Mouse (Mus musculus): ENCODE results near the gene Snx29. TPM values are rescaled to one million over a fixed set of nuclear protein-coding genes. Genes with fewer than 3 reads are reported as not detected.
"Not testable (repeated sequence)": the region's sequence is repeated elsewhere in the genome, so short reads cannot be mapped to it uniquely, and the experiment has no call there.

Gene Snx29
- polyA plus RNA-seq, 1 experiment from 2014 or later = 9.5 TPM

GRCm38 (mm10) chr16:11567594-11567993 is 244.9 kb downstream of the Snx29 start:
- Histone ChIP-seq H3K9me3 (ENCODE audit: control insufficient read depth, low read length) (no peaks in the 10 kb centered on the region), H3K27ac (replicated peaks; ENCODE audit: low read depth, low read length) (no peak overlapping the region), H3K27me3 (ENCODE audit: control insufficient read depth, insufficient read depth, low read length) (no peaks in the 10 kb centered on the region), H3K4me2 (ENCODE audit: low read depth, severe bottlenecking) (no peak overlapping the region), H3K4me3 (ENCODE audit: low read depth, low read length) (no peak overlapping the region), H3K4me1 (ENCODE audit: control insufficient read depth, insufficient read depth, low read length) (no peaks in the 10 kb centered on the region), H3K9ac (ENCODE audit: low read length) (no peak overlapping the region), H3K36me3 (ENCODE audit: control insufficient read depth, insufficient read depth, low read length) (no peaks in the 10 kb centered on the region)
- ATAC-seq (ENCODE audit: insufficient number of reproducible peaks, low FRiP score, low TSS enrichment, low read depth) (no peak), DNase-seq (ENCODE audit: low spot score) (no peak)
- WGBS = 74% methylated on average over 3 of the region's 3 CpGs

GRCm38 (mm10) chr16:11568095-11568494 is 245.4 kb downstream of the Snx29 start:
- Histone ChIP-seq H3K4me3 (ENCODE audit: low read depth, low read length) (no peak overlapping the region), H3K27ac (replicated peaks; ENCODE audit: low read depth, low read length) (no peak overlapping the region), H3K9me3 (ENCODE audit: control insufficient read depth, low read length) (no peaks in the 10 kb centered on the region), H3K9ac (ENCODE audit: low read length) (no peak overlapping the region), H3K27me3 (ENCODE audit: control insufficient read depth, insufficient read depth, low read length) (no peaks in the 10 kb centered on the region), H3K36me3 (ENCODE audit: control insufficient read depth, insufficient read depth, low read length) (no peaks in the 10 kb centered on the region), H3K4me1 (ENCODE audit: control insufficient read depth, insufficient read depth, low read length) (no peaks in the 10 kb centered on the region), H3K4me2 (ENCODE audit: low read depth, severe bottlenecking) (no peak overlapping the region)
- no peak for ATAC-seq (ENCODE audit: insufficient number of reproducible peaks, low FRiP score, low TSS enrichment, low read depth)
- WGBS = 77% methylated on average over 4 of the region's 4 CpGs
- no peak for DNase-seq (ENCODE audit: low spot score)

- Histone ChIP-seq H3K27ac (replicated peaks; ENCODE audit: low read depth, low read length) (no peak overlapping the region), H3K4me2 (ENCODE audit: low read depth, severe bottlenecking) (no peak overlapping the region), H3K4me1 (ENCODE audit: control insufficient read depth, insufficient read depth, low read length) (no peaks in the 10 kb centered on the region), H3K36me3 (ENCODE audit: control insufficient read depth, insufficient read depth, low read length) (no peaks in the 10 kb centered on the region), H3K27me3 (ENCODE audit: control insufficient read depth, insufficient read depth, low read length) (no peaks in the 10 kb centered on the region), H3K9me3 (ENCODE audit: control insufficient read depth, low read length) (no peaks in the 10 kb centered on the region), H3K9ac (ENCODE audit: low read length) (no peak overlapping the region), H3K4me3 (ENCODE audit: low read depth, low read length) (no peak overlapping the region)
- DNase-seq (ENCODE audit: low spot score) (no peak), ATAC-seq (ENCODE audit: insufficient number of reproducible peaks, low FRiP score, low TSS enrichment, low read depth) (no peak)
These were observed 245.9 kb downstream of the Snx29 start for GRCm38 (mm10) chr16:11568601-11569000.

- WGBS = 76% methylated on average over 6 of the region's 6 CpGs
- H3K36me3 ChIP-seq (ENCODE audit: control insufficient read depth, insufficient read depth, low read length) = no peaks in the 10 kb centered on the region
- H3K27ac ChIP-seq (replicated peaks; ENCODE audit: low read depth, low read length) = no peak overlapping the region
- DNase-seq (ENCODE audit: low spot score) = no peak
- H3K27me3 ChIP-seq (ENCODE audit: control insufficient read depth, insufficient read depth, low read length) = no peaks in the 10 kb centered on the region
- H3K4me2 ChIP-seq (ENCODE audit: low read depth, severe bottlenecking) = no peak overlapping the region
- H3K9ac ChIP-seq (ENCODE audit: low read length) = no peak overlapping the region
- H3K9me3 ChIP-seq (ENCODE audit: control insufficient read depth, low read length) = no peaks in the 10 kb centered on the region
- no peaks in the 10 kb centered on the region for H3K4me1 ChIP-seq (ENCODE audit: control insufficient read depth, insufficient read depth, low read length)
- no peak for ATAC-seq (ENCODE audit: insufficient number of reproducible peaks, low FRiP score, low TSS enrichment, low read depth)
- H3K4me3 ChIP-seq (ENCODE audit: low read depth, low read length) = no peak overlapping the region
These were observed 246.4 kb downstream of the Snx29 start for GRCm38 (mm10) chr16:11569127-11569526.

- DNase-seq (ENCODE audit: low spot score) (no peak), ATAC-seq (ENCODE audit: insufficient number of reproducible peaks, low FRiP score, low TSS enrichment, low read depth) (no peak)
- Histone ChIP-seq H3K9me3 (ENCODE audit: control insufficient read depth, low read length) (no peaks in the 10 kb centered on the region), H3K27me3 (ENCODE audit: control insufficient read depth, insufficient read depth, low read length) (no peaks in the 10 kb centered on the region), H3K36me3 (ENCODE audit: control insufficient read depth, insufficient read depth, low read length) (no peaks in the 10 kb centered on the region), H3K4me3 (ENCODE audit: low read depth, low read length) (no peak overlapping the region), H3K9ac (ENCODE audit: low read length) (no peak overlapping the region), H3K4me1 (ENCODE audit: control insufficient read depth, insufficient read depth, low read length) (no peaks in the 10 kb centered on the region), H3K4me2 (ENCODE audit: low read depth, severe bottlenecking) (no peak overlapping the region), H3K27ac (replicated peaks; ENCODE audit: low read depth, low read length) (no peak overlapping the region)
- WGBS = 84% methylated on average over 2 of the region's 2 CpGs
These were observed 247.4 kb downstream of the Snx29 start for GRCm38 (mm10) chr16:11570072-11570471.

GRCm38 (mm10) chr16:11574517-11574916 is 251.8 kb downstream of the Snx29 start:
- no peak for ATAC-seq (ENCODE audit: insufficient number of reproducible peaks, low FRiP score, low TSS enrichment, low read depth)

GRCm38 (mm10) chr16:11575733-11576132 is 253.0 kb downstream of the Snx29 start:
- not testable (repeated sequence) for H3K36me3 ChIP-seq (ENCODE audit: control insufficient read depth, insufficient read depth, low read length); H3K9me3 ChIP-seq (ENCODE audit: control insufficient read depth, low read length); H3K4me3 ChIP-seq (ENCODE audit: low read depth, low read length); H3K27ac ChIP-seq (replicated peaks; ENCODE audit: low read depth, low read length); ATAC-seq (ENCODE audit: insufficient number of reproducible peaks, low FRiP score, low TSS enrichment, low read depth); H3K27me3 ChIP-seq (ENCODE audit: control insufficient read depth, insufficient read depth, low read length); H3K4me2 ChIP-seq (ENCODE audit: low read depth, severe bottlenecking); H3K9ac ChIP-seq (ENCODE audit: low read length); DNase-seq (ENCODE audit: low spot score); H3K4me1 ChIP-seq (ENCODE audit: control insufficient read depth, insufficient read depth, low read length)
- WGBS = 66% methylated on average over 3 of the region's 3 CpGs

More at GRCm38 (mm10) chr16:11574517-11574916, 251.8 kb downstream of the Snx29 start:
- WGBS = 89% methylated on average over 3 of the region's 3 CpGs
- H3K27me3 ChIP-seq (ENCODE audit: control insufficient read depth, insufficient read depth, low read length) = no peaks in the 10 kb centered on the region
- H3K4me2 ChIP-seq (ENCODE audit: low read depth, severe bottlenecking) = no peak overlapping the region
- H3K4me1 ChIP-seq (ENCODE audit: control insufficient read depth, insufficient read depth, low read length) = no peaks in the 10 kb centered on the region
- no peak overlapping the region for H3K27ac ChIP-seq (replicated peaks; ENCODE audit: low read depth, low read length)
- H3K36me3 ChIP-seq (ENCODE audit: control insufficient read depth, insufficient read depth, low read length) = no peaks in the 10 kb centered on the region
- no peak for DNase-seq (ENCODE audit: low spot score)
- no peaks in the 10 kb centered on the region for H3K9me3 ChIP-seq (ENCODE audit: control insufficient read depth, low read length)
- no peak overlapping the region for H3K9ac ChIP-seq (ENCODE audit: low read length)
- H3K4me3 ChIP-seq (ENCODE audit: low read depth, low read length) = no peak overlapping the region

- Histone ChIP-seq H3K4me2 (ENCODE audit: low read depth, severe bottlenecking) (no peak overlapping the region), H3K27ac (replicated peaks; ENCODE audit: low read depth, low read length) (no peak overlapping the region), H3K4me1 (ENCODE audit: control insufficient read depth, insufficient read depth, low read length) (no peaks in the 10 kb centered on the region), H3K4me3 (ENCODE audit: low read depth, low read length) (no peak overlapping the region), H3K36me3 (ENCODE audit: control insufficient read depth, insufficient read depth, low read length) (no peaks in the 10 kb centered on the region), H3K9me3 (ENCODE audit: control insufficient read depth, low read length) (no peaks in the 10 kb centered on the region), H3K27me3 (ENCODE audit: control insufficient read depth, insufficient read depth, low read length) (no peaks in the 10 kb centered on the region), H3K9ac (ENCODE audit: low read length) (no peak overlapping the region)
- ATAC-seq (ENCODE audit: insufficient number of reproducible peaks, low FRiP score, low TSS enrichment, low read depth) = no peak
- WGBS = 75% methylated on average over 3 of the region's 3 CpGs
- no peak for DNase-seq (ENCODE audit: low spot score)
These were observed 255.0 kb downstream of the Snx29 start for GRCm38 (mm10) chr16:11577541-11578255.

GRCm38 (mm10) chr16:11579676-11580098 is 257.0 kb downstream of the Snx29 start:
- no peaks in the 10 kb centered on the region for H3K27me3 ChIP-seq (ENCODE audit: control insufficient read depth, insufficient read depth, low read length)
- no peak overlapping the region for H3K4me3 ChIP-seq (ENCODE audit: low read depth, low read length)
- no peaks in the 10 kb centered on the region for H3K9me3 ChIP-seq (ENCODE audit: control insufficient read depth, low read length)
- no peaks in the 10 kb centered on the region for H3K36me3 ChIP-seq (ENCODE audit: control insufficient read depth, insufficient read depth, low read length)
- ATAC-seq (ENCODE audit: insufficient number of reproducible peaks, low FRiP score, low TSS enrichment, low read depth) = peak; percentile 60; the same call in 1 of the 2 replicates
- H3K4me2 ChIP-seq (ENCODE audit: low read depth, severe bottlenecking) = no peak overlapping the region
- DNase-seq (ENCODE audit: low spot score) = peak; percentile 58
- no peak overlapping the region for H3K9ac ChIP-seq (ENCODE audit: low read length)
- no peaks in the 10 kb centered on the region for H3K4me1 ChIP-seq (ENCODE audit: control insufficient read depth, insufficient read depth, low read length)
- WGBS = 64% methylated on average over 4 of the region's 4 CpGs
- no peak overlapping the region for H3K27ac ChIP-seq (replicated peaks; ENCODE audit: low read depth, low read length)

All from limb, embryonic 11.5 days (tissue).